Mouse (Mus musculus) lung, embryonic 14.5 days (tissue): ENCODE measurements around the gene Gm10203. TPM values are rescaled to one million over a fixed set of nuclear protein-coding genes. Genes with fewer than 3 reads are reported as not detected.
A peak's percentile ranks its signal among the peaks of the same experiment; 100 is the strongest.
"Not testable (repeated sequence)": the region's sequence is repeated elsewhere in the genome, so short reads cannot be mapped to it uniquely, and the experiment has no call there.

Source experiments
- ATAC-seq: fragments of 200-750 bp; cut with Nextera tagmentation; 2 replicates; pipeline ENCODE4 v1.8.0; 2017; ENCODE audit warnings: mild to moderate bottlenecking, moderate TSS enrichment, moderate library complexity; ENCODE audit not compliant: insufficient read depth
- DNase-seq: peaks from one replicate; pipeline ENCODE4 v3.0.0-alpha.2; 2015
- H3K27ac ChIP-seq: fragments of 300-500 bp; sonication (generic); 2 replicates; pipeline ENCODE4 v1.5.1; 2014; ENCODE audit warnings: low read depth, mild to moderate bottlenecking, moderate library complexity
- H3K27me3 ChIP-seq: fragments of 300-500 bp; sonication (generic); 2 replicates; pipeline ENCODE4 v1.6.1; 2014; ENCODE audit warnings: low read length, control low read depth; ENCODE audit not compliant: insufficient read depth
- H3K36me3 ChIP-seq: fragments of 300-500 bp; sonication (generic); 2 replicates; pipeline ENCODE4 v1.6.1; 2014; ENCODE audit warnings: control low read depth; ENCODE audit not compliant: insufficient read depth
- H3K4me1 ChIP-seq: fragments of 300-500 bp; sonication (generic); 2 replicates; pipeline ENCODE4 v1.6.1; 2014; ENCODE audit warnings: antibody characterized with exemption, control low read depth; ENCODE audit not compliant: insufficient read depth
- H3K4me2 ChIP-seq: fragments of 300-500 bp; sonication (generic); 2 replicates; pipeline ENCODE4 v1.6.1; 2014; ENCODE audit warnings: mild to moderate bottlenecking
- H3K4me3 ChIP-seq: fragments of 300-500 bp; sonication (generic); 2 replicates; pipeline ENCODE4 v1.5.1; 2014; ENCODE audit warnings: low read depth, low read length
- H3K9ac ChIP-seq: fragments of 300-500 bp; sonication (generic); 2 replicates; pipeline ENCODE4 v1.6.1; 2014
- H3K9me3 ChIP-seq: fragments of 300-500 bp; sonication (generic); 2 replicates; pipeline ENCODE4 v1.6.1; 2016; ENCODE audit warnings: low read depth, low read length, control low read depth
- CTCF ChIP-seq: IDR thresholded peaks from 2 replicates; pipeline ENCODE4 v1.5.1; 2016; ENCODE audit warnings: antibody characterized with exemption, low read depth
- WGBS: fragments of 180-500 bp; shearing (Covaris S2); extraction: QIAGEN DNeasy Blood & Tissue Kit; methylation state at CpG from one replicate; pipeline ENCODE4 v1.1.7; 2014; 5-methylcytosine and 5-hydroxymethylcytosine counted together
- polyA plus RNA-seq: library from polyadenylated mRNA; unstranded; fragments of >200 nt; fragmentation: Nextera tagmentation; extraction: Ambion mirVana; gene quantifications from 2 replicates; pipeline ENCODE4 v1.2.1, GENCODE M21; 2014

The Gm10203 gene
- polyA plus RNA-seq, 1 experiment from 2014 or later, result not detected

DNA sequence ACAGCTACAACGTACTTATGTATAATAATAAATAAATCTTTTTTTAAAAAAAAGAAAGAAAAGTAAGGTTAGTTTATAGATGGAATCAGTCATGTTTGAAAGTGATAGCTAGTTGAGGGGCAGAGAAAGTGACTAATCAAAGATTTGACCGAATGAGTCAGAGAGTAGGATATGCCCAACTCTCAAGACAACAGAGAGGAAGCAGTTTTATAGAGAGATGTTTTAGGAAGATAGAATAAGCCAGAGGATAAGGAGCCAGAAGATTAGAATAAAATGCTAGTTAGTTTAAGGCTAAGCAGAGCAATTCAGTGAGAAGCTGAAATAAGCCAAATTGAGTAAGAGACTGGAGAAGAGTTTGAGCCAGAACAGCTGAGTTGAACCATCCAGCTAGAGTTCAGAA, 22.1 kb downstream of the Gm10203 start:
- Histone ChIP-seq H3K4me1 (peaks cover 4% of the 10 kb centered on the region; the same call in 1 of the 2 replicates), H3K4me2 (no peak overlapping the region), H3K27me3 (no peaks in the 10 kb centered on the region), H3K27ac (no peak overlapping the region), H3K4me3 (no peak overlapping the region), H3K36me3 (peaks cover 13% of the 10 kb centered on the region), H3K9me3 (no peaks in the 10 kb centered on the region), H3K9ac (no peak overlapping the region)
- 91% methylated on average over 2 of the region's 2 CpGs for WGBS
- no peak for DNase-seq
- TF ChIP-seq CTCF, result no peak
- ATAC-seq, result no peak

- no peaks in the 10 kb centered on the region for H3K9me3 ChIP-seq
- WGBS, result 27% methylated on average over 6 of the region's 6 CpGs
- peak; percentile 62 for DNase-seq
- no peak overlapping the region for H3K4me2 ChIP-seq
- peak overlapping the region; percentile 19; the same call in 1 of the 2 replicates for H3K27ac ChIP-seq
- H3K4me1 ChIP-seq, result peaks cover 4% of the 10 kb centered on the region; the same call in 1 of the 2 replicates
- H3K36me3 ChIP-seq, result peaks cover 18% of the 10 kb centered on the region
- peak; percentile 23; the same call in 1 of the 2 replicates for TF ChIP-seq CTCF
- H3K4me3 ChIP-seq, result no peak overlapping the region
- peak; percentile 73 for ATAC-seq
- no peaks in the 10 kb centered on the region for H3K27me3 ChIP-seq
- no peak overlapping the region for H3K9ac ChIP-seq
Observed at GRCm38 (mm10) chr6:149153473-149154115, 23.6 kb downstream of the Gm10203 start.

- peak; percentile 27 for DNase-seq
- no peak for TF ChIP-seq CTCF
- peaks cover 4% of the 10 kb centered on the region; the same call in 1 of the 2 replicates for H3K4me1 ChIP-seq
- no peak overlapping the region for H3K4me3 ChIP-seq
- 8% methylated on average over 8 of the region's 8 CpGs for WGBS
- H3K36me3 ChIP-seq, result peaks cover 22% of the 10 kb centered on the region
- ATAC-seq, result peak; percentile 78
- H3K27ac ChIP-seq, result peak overlapping the region; percentile 44
- no peaks in the 10 kb centered on the region for H3K27me3 ChIP-seq
- no peak overlapping the region for H3K4me2 ChIP-seq
- no peak overlapping the region for H3K9ac ChIP-seq
- H3K9me3 ChIP-seq, result no peaks in the 10 kb centered on the region
Observed at GRCm38 (mm10) chr6:149154116-149155030, 24.4 kb downstream of the Gm10203 start.

DNA sequence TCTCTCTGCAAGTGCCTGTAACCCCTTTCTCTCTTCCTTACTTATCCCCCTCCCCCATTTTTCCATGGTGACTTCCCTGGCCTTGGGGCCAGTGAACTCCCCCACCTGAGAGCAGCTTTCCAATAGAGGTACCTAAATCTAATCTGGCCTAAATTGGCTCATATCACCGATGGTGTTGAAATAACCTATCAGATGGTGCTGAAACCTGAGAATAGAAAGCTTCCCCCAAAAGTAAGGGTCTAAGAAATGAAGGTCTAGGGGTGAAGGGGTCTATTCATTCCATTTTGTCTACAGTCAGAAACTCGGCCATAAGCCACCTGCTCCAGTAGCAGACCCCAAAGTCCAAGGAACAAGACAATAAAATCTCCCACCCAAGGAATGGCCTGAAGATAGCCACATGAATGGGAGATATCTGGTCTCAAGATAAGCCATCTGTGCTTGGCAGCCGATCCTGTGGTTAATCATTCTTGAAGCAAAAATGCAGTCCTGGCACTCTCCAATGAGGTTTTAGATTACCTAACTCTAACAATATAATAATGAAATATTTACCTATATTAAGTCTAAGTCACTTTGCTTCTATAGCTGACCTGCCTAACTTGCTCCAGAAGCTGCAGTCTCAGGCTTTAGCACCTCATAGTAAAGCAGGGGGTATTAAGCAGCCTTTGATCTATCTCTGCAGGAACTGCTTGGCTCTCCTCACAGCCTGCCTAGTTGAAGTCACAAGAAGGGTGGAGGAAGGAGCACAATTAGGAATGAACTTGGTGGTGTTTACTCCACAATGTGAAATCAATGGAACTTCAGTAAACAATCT, 25.3 kb downstream of the Gm10203 start:
- Histone ChIP-seq H3K4me1 (peaks cover 4% of the 10 kb centered on the region; the same call in 1 of the 2 replicates), H3K27ac (peak overlapping the region; percentile 44), H3K9me3 (no peaks in the 10 kb centered on the region), H3K9ac (no peak overlapping the region), H3K36me3 (peaks cover 20% of the 10 kb centered on the region), H3K4me3 (no peak overlapping the region), H3K4me2 (no peak overlapping the region), H3K27me3 (no peaks in the 10 kb centered on the region)
- WGBS, result 30% methylated on average over 3 of the region's 3 CpGs
- DNase-seq (no peak), ATAC-seq (no peak; the same call in 1 of the 2 replicates)
- TF ChIP-seq CTCF, result no peak

- not testable (repeated sequence) for DNase-seq, H3K4me2 ChIP-seq, H3K9ac ChIP-seq, H3K27ac ChIP-seq, H3K9me3 ChIP-seq, H3K27me3 ChIP-seq, ATAC-seq, H3K4me3 ChIP-seq, H3K4me1 ChIP-seq
- H3K36me3 ChIP-seq, result peaks cover 41% of the 10 kb centered on the region
- 45% methylated on average over 3 of the region's 4 CpGs for WGBS
Observed at GRCm38 (mm10) chr6:149167038-149167437, 37.1 kb downstream of the Gm10203 start.

GRCm38 (mm10) chr6:149167672-149168071, 37.7 kb downstream of the Gm10203 start:
- DNase-seq (no peak), ATAC-seq (no peak)
- Histone ChIP-seq H3K4me2 (no peak overlapping the region), H3K4me3 (no peak overlapping the region), H3K27me3 (no peaks in the 10 kb centered on the region), H3K9ac (no peak overlapping the region), H3K36me3 (peaks cover 35% of the 10 kb centered on the region), H3K27ac (no peak overlapping the region), H3K4me1 (no peaks in the 10 kb centered on the region), H3K9me3 (peaks cover 4% of the 10 kb centered on the region; the same call in 1 of the 2 replicates)
- TF ChIP-seq CTCF, result no peak
- WGBS, result 88% methylated on average over 1 of the region's 1 CpGs
